Mouse (Mus musculus): Measurements from ENCODE around the gene Zfp213. TPM values are rescaled to one million over a fixed set of nuclear protein-coding genes. Genes with fewer than 3 reads are reported as not detected.
A peak's percentile ranks its signal among the peaks of the same experiment; 100 is the strongest.
"Not testable (repeated sequence)": the region's sequence is repeated elsewhere in the genome, so short reads cannot be mapped to it uniquely, and the experiment has no call there.

Gene Zfp213
- total RNA-seq, 1 experiment from 2014 or later: 5.1 TPM

DNA sequence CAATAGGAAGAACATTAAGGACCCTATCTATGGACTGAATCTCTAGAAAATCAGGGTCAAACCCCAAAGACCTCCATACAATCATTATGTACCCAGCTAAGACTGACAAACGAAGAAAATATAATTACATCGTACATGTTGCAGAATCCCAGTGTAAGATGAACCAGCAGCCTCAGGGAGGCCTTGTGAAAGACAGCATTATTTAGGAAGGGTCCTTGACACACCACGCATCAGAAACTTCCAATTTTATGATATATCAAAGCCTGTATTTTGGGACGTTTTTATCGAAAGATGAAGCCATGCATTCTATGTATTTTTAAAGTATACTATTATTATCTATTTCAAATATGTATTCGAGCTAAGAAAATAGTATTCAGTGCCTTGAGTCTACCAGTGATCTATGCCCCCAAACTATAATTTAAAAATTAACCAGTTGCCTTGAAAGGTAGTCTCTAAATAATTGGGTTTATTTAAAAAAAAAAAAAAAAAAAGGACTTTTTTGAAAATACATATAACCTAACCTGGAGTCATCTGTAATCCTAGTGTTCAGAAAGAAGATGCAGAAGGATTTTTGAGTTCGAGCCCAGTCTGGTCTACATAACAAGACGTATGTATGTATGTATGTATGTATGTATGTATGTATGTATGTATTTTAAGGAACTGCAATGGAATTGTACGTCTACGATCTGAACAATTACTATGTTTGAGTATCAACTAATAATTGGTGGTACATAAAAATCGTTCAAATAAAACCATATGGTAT, 16.2 kb downstream of the Zfp213 start:
- no peak for ATAC-seq (ENCODE audit: extremely low read depth, insufficient number of reproducible peaks, low FRiP score, poor library complexity, severe bottlenecking)

DNA sequence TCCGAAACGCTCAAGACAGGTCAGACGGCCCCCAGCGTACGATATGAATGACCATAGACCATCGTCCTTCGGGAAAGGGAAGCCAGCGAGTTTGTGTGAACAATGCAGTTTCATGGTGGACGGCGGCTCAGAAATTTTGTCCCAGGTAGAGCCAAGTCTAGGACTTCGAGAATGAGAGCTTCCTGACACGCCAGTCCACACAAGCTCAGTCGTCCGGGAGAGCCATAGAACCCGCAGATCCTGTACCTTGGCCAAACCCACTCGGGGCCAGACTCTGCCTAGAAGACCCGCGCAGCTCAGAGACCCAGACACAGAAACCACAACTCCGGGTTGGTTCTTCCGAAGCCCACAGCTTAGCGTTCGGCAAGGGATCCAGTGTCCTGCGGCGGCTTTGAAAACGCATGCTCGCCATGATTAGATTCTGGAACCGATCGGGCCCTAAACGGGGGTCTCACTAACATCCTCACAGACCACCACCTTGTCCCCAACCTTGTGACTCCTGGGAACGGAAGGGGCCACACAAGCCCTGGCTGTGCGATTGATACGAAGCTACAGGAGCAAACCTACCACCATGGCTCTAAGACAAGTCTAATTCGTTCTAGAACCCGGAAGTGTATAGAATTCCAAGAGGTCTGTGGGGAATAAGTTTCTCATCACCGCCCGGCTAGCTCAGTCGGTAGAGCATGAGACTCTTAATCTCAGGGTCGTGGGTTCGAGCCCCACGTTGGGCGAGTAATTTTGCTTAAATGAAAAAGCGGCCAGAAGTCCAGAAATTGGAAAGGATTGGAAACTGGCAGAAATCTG, 17.1 kb downstream of the Zfp213 start:
- peak; percentile 20; the same call in 1 of the 2 replicates for ATAC-seq (ENCODE audit: extremely low read depth, insufficient number of reproducible peaks, low FRiP score, poor library complexity, severe bottlenecking)

DNA sequence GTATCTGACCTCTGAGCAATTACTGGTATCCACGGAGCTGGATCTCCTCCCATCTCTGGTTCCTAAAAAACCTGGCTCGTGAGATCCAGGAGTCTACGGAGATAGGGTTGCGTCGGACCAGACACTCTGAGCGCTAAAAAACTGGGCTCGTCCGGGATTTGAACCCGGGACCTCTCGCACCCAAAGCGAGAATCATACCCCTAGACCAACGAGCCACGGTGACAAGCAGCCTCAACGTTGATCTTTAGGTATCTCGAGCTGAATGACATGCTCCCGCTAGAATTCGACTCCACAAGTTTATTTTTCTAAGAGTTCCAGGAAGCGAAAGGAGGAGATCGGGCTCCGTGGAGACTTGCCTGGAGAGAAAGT, 17.7 kb downstream of the Zfp213 start:
- peak; percentile 1; the same call in 1 of the 2 replicates for ATAC-seq (ENCODE audit: extremely low read depth, insufficient number of reproducible peaks, low FRiP score, poor library complexity, severe bottlenecking)

DNA sequence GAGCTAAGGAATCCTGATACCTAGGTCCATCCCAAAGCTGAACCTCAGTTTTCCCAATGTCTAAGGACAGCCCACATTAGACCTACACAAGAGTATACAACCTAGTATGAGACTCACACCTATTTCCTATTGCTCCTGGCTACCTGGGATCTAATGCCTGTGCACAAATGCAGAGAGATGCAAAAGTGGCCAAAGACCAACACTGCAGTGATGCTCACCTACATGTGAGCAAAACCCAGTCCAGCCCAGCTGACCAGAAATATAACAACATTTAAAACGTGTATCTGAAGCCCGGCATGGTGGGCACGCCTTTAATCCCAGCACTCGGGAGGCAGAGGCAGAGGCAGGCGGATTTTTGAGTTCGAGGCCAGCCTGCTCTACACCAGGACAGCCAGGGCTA, 18.2 kb downstream of the Zfp213 start:
- no peak for ATAC-seq (ENCODE audit: extremely low read depth, insufficient number of reproducible peaks, low FRiP score, poor library complexity, severe bottlenecking)

DNA sequence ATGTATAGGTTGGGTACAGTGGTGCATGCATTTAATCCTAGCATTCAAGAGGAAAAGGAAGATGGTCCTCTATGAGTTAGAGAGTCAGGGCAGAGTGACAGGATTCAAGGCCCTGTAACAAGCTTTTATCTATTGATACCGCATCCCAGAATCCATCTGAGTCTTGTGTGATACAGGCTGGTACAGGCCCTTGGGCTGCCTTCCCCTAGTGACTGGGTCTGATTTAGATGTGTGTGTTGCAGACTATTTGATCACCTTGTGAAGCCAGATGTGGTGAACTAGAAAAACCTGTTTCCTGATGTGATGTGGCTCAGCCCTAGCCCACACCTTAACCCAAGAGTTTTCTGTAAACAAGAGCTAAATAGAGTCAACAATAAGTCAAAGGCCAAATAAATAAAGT, 19.3 kb downstream of the Zfp213 start:
- ATAC-seq (ENCODE audit: extremely low read depth, insufficient number of reproducible peaks, low FRiP score, poor library complexity, severe bottlenecking): no peak

DNA sequence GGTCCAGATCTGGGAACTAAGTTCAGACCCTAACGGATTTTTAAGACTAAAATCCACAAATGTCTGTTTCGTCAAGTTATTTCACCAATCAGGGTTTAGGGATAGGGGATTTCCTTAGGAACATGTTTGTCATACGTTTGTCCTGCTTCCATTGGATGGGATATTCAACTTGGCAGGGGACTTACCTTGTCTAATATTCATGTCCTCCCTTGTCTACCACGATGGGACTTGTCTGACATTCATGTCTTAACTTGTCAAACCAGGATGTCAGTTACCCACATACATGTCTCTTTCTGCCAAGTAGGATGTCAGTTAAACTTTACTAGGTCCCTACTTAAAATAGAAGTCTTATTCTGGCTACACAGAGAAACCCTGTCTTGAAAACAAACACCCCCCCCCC, 20.1 kb downstream of the Zfp213 start:
- ATAC-seq (ENCODE audit: extremely low read depth, insufficient number of reproducible peaks, low FRiP score, poor library complexity, severe bottlenecking): no peak

DNA sequence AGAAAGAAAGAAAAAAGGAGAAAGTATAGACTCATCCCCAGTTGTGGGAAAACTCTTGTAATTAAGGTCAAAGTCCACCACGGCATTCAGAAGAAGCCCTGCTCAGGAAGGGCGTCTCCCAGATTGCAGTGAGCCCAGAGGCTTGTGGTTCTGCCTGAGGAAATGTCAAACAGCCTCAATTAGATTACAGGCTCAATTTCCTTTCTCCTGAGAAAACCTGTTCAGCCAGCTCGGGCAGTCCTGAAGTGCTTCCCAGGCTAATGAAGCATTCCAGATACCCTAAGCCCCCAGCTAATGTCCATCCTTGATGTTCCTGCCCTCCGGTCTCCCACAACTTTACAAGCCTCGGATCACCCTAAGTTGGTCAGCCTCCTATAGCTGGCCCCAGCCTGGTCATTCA, 20.7 kb downstream of the Zfp213 start:
- ATAC-seq (ENCODE audit: extremely low read depth, insufficient number of reproducible peaks, low FRiP score, poor library complexity, severe bottlenecking): no peak

DNA sequence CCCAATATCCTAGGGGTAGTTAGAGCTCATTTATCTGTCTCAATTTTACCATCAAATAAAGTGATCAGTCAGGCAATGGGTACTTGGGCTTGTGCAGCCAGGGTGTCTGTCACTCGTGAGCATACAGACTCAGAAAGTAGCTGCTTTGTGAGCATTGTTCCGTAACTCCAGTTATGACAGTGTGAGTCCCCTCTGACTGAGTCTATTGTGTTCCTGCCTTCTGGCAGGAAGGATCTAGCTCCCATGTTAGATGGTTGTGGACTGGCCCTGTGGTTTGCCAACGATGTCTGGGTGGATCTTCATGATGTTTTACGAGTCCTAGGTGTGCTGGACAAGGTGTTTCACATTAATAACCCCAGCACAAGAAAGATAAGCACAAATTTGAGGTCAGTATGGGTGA, 21.2 kb downstream of the Zfp213 start:
- ATAC-seq (ENCODE audit: extremely low read depth, insufficient number of reproducible peaks, low FRiP score, poor library complexity, severe bottlenecking): no peak

DNA sequence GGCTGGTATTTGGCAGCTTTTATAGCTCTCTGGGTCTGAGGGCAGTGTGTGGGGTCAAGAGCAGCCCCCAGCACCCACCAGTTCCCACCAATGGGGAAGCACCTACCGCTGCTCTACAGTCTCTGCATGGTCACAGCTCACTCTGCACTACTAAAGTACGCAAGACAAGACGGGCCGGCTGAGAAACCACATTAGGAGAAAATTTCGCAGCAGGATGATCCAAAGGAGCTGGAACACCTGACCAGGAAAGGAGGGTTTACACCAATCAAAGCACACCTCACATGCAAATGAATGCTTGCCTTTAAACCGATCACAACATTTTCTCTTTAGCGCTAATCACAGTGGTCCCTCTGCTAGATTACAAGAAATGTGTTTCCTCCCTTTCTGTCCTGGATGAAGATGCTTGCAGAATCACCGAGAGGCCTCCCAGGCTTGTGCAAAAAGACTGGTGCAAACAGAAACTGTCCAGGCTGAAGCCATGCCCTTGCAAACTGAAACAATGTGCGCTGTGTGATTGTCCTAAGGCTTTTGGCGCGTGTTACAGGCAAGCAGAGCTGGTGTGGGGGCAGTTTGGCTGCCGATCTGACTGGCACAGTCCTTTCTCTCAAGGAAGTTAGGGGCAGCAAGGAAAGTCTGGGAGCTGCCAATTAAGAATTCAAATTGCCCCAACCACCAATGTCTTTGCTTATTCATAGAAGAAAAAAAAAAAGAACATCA, 21.9 kb downstream of the Zfp213 start:
- no peak for ATAC-seq (ENCODE audit: extremely low read depth, insufficient number of reproducible peaks, low FRiP score, poor library complexity, severe bottlenecking)

DNA sequence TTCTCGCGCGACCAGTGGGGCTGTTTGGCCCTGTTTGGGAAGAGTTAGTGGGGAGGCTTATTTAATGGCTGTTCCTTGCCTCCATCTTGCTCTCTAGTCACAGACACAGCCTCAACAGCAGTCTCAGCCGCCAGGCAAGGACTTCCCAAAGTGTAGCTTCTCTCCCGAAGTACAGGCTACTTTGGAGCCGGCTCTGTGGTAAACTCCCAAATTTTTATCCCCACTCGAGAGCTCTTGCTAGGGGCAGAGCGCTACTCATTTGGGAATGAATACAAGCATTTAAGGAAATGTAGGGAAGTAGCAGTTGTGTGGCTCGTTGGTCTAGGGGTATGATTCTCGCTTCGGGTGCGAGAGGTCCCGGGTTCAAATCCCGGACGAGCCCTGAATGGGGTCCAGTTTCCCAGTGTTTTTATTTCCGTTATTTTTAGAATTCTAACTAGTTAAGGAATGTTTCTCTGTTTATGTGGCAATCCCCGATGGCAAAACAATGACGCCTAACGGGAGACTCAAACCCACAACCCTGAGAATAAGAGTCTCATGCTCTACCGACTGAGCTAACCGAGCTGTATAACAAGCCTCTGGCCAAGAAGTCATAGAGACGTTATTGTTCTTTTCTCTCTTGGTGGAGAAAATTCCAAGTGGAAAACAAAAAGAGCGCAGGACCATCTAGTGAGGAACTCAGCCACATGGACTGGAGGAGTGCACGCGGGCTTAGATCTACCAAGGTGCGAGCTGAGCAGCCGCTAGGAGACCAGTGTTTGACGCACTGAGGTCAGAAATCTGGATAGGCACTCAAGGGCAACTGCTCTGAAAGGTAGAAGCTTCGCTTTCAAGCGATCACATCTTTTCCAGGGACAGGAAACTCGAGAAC, 23.2 kb downstream of the Zfp213 start:
- ATAC-seq (ENCODE audit: extremely low read depth, insufficient number of reproducible peaks, low FRiP score, poor library complexity, severe bottlenecking): no peak

DNA sequence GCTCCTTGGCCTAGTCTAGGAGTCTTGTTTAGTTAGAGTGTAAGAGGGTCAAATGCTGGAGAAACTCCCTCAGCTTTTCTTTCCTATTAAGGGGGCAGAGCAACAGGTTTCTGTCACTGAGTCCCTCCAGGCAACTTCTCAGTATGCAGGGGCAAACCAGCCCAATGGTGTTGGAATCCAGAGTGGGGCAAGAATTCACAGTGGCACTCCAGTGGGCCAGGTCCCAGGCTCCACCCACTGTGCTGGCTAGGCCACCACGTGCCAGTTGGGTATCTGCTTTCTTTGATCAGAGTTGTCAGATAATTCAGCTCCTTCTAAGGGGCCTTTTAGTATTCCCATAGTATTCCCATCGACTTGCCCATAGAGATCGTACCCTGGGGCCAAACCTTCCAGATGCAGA, 23.9 kb downstream of the Zfp213 start:
- ATAC-seq (ENCODE audit: extremely low read depth, insufficient number of reproducible peaks, low FRiP score, poor library complexity, severe bottlenecking): no peak

DNA sequence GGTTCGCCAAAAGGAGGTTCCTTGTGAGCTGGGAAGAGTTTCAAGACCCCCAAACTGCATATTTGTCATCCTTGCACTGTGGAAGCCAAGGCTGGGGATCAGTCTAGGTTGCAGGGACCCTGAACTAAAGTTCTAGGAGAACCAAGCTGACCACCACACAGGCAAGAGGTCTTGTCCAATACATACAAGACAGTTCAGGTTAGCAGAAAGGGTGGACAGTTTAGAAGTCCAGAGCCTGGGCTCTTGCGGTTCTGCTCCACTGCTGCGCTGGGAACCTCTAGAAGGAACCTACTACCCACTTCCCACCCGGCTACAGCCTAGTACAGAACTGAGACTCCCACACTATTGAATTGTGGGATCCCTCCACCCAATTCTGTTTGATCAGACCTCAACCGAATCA, 24.4 kb downstream of the Zfp213 start:
- ATAC-seq (ENCODE audit: extremely low read depth, insufficient number of reproducible peaks, low FRiP score, poor library complexity, severe bottlenecking): no peak

DNA sequence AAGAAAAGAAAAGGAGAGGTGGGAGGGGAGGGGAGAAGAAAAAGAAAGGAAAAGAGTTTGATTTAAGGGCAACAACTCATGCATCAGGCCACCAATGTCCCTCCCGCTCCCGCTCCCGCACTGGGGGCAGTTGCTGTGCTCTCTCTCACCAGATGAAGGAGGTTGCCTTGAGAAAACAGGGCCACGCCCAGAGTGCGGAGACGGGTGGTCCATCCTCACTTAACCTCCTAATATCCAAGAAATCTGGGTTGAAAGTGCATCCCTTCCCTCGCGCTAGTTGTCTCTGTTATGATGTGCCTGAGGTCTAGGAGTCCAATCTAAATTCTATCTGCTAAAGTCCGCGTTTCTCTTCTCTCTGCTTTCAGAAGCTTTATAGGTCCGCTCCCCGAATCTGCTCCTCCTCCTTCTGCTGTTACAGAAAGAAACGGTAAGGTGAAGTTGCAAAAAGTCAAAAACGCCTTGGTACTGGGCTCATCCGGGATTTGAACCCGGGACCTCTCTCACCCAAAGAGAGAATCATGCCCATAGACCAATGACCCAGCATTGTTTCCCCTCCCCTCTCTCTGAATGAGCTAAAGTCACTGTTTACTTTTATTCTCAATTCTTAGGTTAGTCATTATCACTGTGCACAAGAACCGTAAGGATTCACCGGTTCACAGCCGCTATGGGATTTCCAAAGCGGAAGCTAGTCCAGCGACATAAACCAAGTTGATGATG, 25.6 kb downstream of the Zfp213 start:
- ATAC-seq (ENCODE audit: extremely low read depth, insufficient number of reproducible peaks, low FRiP score, poor library complexity, severe bottlenecking): no peak

DNA sequence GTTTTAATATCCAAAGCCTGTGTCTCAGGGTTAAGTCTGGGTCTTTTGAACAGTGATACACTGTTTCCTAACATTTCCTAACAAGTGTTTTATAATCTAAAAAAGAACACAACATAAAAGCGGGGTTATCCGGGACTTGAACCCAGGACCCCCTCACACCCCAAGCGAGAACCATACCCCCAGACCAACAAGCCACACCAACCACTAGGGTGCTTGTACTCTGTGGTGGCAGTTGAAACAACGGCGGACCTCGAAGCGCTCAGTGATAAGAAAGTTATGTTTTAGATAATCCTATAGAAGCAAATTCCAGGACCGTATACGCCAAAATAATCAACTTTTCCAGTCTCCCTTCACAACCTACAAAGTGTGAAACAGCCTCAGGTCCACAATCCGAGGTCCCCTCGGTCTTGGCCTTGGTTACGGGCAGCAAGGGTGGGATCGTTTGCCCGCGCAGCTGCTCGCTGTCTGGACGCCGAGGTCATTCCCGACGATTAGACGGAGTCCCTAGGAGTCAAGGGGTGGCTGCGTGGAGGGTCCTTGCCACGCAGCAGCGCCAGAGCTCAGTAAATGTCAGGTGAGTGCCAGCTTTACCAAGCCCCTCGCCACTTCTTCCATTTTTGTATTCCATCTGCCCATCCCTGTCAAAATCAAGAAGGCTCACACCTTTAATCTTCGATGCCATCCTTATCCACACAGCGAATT, 26.3 kb downstream of the Zfp213 start:
- no peak for ATAC-seq (ENCODE audit: extremely low read depth, insufficient number of reproducible peaks, low FRiP score, poor library complexity, severe bottlenecking)

DNA sequence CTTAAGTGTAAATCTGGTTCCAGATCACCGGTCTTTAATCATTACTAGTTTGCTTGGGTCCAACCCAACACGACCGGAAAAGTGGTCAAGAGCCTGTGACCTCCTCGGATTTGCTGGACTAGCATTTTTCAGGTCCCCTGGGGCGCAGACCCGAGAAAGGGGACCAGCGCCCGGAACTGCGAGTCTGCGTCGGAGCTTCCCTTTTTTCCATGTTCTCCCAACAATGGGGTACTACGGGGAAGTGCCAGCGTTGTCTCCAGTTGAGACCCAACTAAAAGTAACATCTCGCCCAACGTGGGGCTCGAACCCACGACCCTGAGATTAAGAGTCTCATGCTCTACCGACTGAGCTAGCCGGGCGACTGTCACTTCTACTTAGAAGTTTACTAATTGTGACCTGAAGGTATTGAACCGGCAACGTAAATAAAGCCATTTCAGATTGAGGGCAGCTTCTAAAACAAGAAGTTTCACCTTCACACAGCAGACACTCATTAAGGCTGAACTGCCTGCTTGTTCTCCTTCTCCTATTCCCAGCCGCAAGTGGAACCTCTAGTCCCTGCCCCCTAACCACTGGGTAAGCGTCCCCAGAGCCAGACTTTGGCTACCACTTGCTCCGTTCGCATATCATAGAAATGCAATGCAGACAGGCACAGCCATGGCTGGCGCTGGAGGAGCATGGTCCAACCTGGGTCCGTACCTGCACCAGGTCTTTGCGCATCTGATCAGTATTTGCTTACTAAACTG, 28.8 kb downstream of the Zfp213 start:
- ATAC-seq (ENCODE audit: extremely low read depth, insufficient number of reproducible peaks, low FRiP score, poor library complexity, severe bottlenecking): not testable (repeated sequence)

DNA sequence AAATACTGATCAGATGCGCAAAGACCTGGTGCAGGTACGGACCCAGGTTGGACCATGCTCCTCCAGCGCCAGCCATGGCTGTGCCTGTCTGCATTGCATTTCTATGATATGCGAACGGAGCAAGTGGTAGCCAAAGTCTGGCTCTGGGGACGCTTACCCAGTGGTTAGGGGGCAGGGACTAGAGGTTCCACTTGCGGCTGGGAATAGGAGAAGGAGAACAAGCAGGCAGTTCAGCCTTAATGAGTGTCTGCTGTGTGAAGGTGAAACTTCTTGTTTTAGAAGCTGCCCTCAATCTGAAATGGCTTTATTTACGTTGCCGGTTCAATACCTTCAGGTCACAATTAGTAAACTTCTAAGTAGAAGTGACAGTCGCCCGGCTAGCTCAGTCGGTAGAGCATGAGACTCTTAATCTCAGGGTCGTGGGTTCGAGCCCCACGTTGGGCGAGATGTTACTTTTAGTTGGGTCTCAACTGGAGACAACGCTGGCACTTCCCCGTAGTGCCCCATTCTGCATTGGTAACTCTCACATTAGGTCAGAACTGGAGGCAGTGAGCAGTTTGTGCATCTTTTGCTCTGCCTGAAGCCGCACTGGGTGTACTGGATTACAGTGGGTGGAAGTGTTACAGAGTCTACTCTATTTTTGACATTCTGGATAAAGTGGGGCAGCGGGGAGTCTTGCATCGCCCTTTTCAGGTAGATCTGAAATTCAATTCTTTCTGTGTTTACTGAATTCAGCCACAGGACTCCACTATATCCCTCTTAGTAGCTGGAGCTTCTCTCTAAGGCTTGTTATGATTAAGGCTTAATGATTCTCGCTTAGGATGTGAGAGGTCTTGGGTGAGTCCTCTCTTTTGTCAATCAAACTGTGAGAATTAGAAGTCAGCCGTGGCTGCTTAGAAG, 30.2 kb downstream of the Zfp213 start:
- not testable (repeated sequence) for ATAC-seq (ENCODE audit: extremely low read depth, insufficient number of reproducible peaks, low FRiP score, poor library complexity, severe bottlenecking)

Data from neutrophil, adult 5-6 weeks (primary cell).